Mouse (Mus musculus): Measurements from ENCODE around the gene Nr2e1. TPM values are rescaled to one million over a fixed set of nuclear protein-coding genes. Genes with fewer than 3 reads are reported as not detected.

Gene Nr2e1
- total and polyA plus RNA-seq, 2 experiments from 2014 or later = 6.2 to 10.2 TPM

DNA sequence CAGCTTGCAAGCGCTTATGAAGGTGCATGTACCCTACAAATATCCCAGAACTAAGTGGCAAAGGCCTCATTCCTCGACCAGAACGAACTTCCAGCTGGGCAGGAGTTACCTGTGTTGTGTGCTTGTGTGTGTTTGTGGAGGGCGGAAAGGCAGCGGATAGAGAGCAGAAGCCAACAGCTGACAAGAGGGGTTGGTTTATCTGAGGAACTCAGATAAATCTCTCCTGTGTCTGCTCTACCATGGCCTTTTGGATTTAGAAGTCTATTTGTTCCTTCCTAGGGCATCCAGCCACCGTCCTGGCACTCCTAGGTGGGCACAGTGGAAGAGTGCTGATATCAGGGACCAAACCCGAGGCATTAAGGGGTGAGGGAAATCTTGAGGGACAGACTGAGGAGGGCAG lies 9.8 kb upstream of the Nr2e1 start:
- WGBS = 49% methylated on average over 7 of the region's 7 CpGs
- no peaks in the 10 kb centered on the region for H3K9me3 ChIP-seq (ENCODE audit: low read length)
- ATAC-seq (no peak), DNase-seq (no peak)
- no peak for TF ChIP-seq CTCF (IDR thresholded peaks at IDR 0.05; ENCODE audit: low read depth)
- peaks cover 24% of the 10 kb centered on the region for H3K27me3 ChIP-seq (ENCODE audit: insufficient read depth, low read length)
- no peaks in the 10 kb centered on the region for H3K36me3 ChIP-seq (ENCODE audit: insufficient read depth)
- H3K27ac ChIP-seq (ENCODE audit: low read depth, low read length) = no peak overlapping the region
- no peak overlapping the region for H3K9ac ChIP-seq
- H3K4me1 ChIP-seq (ENCODE audit: insufficient read depth) = peaks cover 9% of the 10 kb centered on the region
- no peak overlapping the region for H3K4me3 ChIP-seq (ENCODE audit: low read depth, low read length)
- no peak overlapping the region for H3K4me2 ChIP-seq (ENCODE audit: low read depth)

DNA sequence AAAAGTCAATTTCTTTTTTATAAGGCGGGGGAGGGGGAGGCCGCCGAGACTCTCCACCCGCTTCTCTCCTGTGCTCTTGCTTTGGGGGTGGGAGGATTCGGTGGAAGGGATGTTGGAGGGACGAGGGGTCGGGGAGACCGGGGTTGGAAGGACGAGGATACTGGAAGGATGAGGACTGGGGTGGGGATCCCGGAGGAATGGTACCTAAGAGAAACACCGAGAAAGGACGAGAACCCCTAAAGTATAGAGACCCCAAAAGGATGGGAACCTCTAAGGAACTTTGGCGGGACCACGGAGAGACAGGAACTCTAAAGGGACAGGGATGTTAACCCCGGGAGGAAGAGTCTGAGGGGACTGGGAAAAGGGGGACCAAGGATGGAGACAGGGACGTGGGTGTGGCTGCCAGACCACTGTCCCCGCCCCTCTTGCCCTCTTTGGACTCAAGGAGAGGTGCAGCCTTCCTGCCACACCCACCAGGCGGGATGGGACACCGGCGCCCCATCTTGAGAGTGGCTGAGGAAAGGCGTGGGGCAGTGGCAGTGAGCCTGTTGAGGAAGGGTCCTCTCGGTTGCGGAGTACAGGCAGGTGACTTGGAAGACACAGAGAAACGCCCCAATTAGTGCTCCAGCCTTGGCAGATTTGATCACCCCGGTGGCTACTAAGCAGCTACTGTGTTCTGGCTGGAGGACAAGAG lies 8.7 kb upstream of the Nr2e1 start:
- Histone ChIP-seq H3K27me3 (ENCODE audit: insufficient read depth, low read length) (peaks cover 28% of the 10 kb centered on the region), H3K27ac (ENCODE audit: low read depth, low read length) (no peak overlapping the region), H3K9me3 (ENCODE audit: low read length) (no peaks in the 10 kb centered on the region), H3K9ac (peak overlapping the region; percentile 25; the same call in 1 of the 2 replicates), H3K4me3 (ENCODE audit: low read depth, low read length) (peak overlapping the region; percentile 35), H3K4me2 (ENCODE audit: low read depth) (peak overlapping the region; percentile 59), H3K4me1 (ENCODE audit: insufficient read depth) (peaks cover 9% of the 10 kb centered on the region), H3K36me3 (ENCODE audit: insufficient read depth) (no peaks in the 10 kb centered on the region)
- TF ChIP-seq CTCF (IDR thresholded peaks at IDR 0.05; ENCODE audit: low read depth) = no peak
- DNase-seq = no peak
- 3% methylated on average over 25 of the region's 25 CpGs for WGBS
- peak; percentile 40 for ATAC-seq

DNA sequence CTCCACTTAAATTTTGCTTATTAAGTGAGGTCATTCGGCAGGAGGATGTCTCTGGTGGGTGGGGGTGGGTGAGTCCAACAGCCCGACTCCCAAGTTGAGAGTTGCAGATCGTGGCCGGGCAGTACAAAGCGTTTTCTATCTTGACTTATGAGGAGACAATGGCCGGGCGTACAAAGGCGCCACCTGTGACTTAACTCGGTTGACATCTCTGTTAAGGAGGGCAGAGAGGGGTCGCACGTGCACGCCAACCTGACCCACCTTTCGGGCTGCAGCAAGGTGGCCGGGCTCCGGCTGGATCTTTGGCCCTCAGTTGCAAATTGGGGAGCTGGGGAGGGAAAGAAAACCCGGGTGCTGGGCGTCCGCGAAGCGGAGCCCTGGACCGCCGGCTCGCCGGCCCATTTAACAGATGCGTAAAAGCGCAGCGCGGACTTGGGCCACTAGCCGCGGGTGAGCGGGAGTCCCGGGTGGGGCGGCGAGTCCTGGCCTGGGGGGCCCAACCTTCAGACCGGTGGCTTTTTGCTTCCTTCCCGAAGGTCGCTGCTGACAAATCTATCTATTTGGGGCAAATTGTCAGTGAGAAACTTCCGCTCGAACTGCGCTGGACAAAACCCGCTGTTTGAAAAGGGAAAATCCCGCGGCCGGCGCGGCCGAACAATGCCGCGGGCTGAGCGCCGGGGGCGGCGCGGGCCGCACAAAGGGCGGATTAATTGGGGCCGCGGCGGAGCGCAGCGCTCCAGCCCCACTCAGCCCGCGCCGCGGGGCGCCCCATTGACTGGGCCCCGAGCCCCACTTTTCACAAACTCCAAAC lies 8.0 kb upstream of the Nr2e1 start:
- peak; percentile 53 for DNase-seq
- no peak for TF ChIP-seq CTCF (IDR thresholded peaks at IDR 0.05; ENCODE audit: low read depth)
- 2% methylated on average over 67 of the region's 67 CpGs for WGBS
- Histone ChIP-seq H3K36me3 (ENCODE audit: insufficient read depth) (no peaks in the 10 kb centered on the region), H3K9ac (peak overlapping the region; percentile 25; the same call in 1 of the 2 replicates), H3K4me2 (ENCODE audit: low read depth) (peak overlapping the region; percentile 59), H3K4me1 (ENCODE audit: insufficient read depth) (peaks cover 9% of the 10 kb centered on the region), H3K4me3 (ENCODE audit: low read depth, low read length) (peak overlapping the region; percentile 35), H3K9me3 (ENCODE audit: low read length) (no peaks in the 10 kb centered on the region), H3K27ac (ENCODE audit: low read depth, low read length) (no peak overlapping the region), H3K27me3 (ENCODE audit: insufficient read depth, low read length) (peaks cover 28% of the 10 kb centered on the region)
- ATAC-seq = peak; percentile 50

DNA sequence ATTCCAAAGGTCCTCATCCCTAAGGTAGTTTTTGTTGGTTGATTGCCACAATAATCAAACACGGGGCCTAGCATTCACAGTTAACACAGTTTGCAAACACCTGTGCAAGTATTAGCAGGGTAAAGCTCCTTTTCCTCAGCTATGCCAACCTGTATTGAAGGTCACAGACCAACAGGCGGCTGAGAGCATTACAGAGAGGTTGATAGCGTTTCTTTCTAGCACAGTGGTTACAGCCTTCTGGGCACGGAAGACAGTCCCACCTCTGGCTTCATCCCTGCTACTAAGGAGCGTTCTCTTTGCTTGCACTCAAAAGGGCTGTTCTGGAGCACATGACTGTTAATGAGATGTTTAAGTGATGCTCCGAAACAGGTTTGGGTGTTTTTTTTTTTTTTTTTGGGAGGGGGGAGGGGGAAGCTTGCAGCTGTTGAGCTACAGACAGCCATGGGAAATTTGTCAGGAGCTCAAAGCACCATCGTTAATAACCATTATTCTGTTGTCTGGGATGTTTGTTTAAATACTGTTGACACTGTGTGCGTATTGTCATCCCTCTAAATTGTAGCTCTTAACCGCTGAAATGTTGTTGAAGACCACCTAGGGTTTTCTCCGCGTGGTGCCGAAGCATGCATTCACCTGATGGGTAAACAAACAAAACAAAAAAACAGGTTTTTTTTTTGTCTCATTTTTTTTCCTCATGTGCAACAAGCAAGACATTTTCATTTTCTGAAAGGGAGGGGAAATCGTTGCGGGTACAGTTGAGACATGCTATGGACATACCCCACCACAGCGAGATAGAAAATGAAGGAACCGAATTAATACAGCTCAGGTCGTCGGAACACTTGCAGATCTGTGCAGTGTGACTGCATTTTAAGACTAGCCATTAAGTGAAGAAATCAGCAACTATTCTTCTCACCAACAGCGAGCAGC lies 7.1 kb upstream of the Nr2e1 start:
- ATAC-seq (no peak), DNase-seq (peak; percentile 52)
- Histone ChIP-seq H3K4me1 (ENCODE audit: insufficient read depth) (peaks cover 9% of the 10 kb centered on the region), H3K4me3 (ENCODE audit: low read depth, low read length) (peak overlapping the region; percentile 35), H3K27me3 (ENCODE audit: insufficient read depth, low read length) (peaks cover 28% of the 10 kb centered on the region), H3K9ac (no peak overlapping the region), H3K9me3 (ENCODE audit: low read length) (no peaks in the 10 kb centered on the region), H3K4me2 (ENCODE audit: low read depth) (peak overlapping the region; percentile 59), H3K36me3 (ENCODE audit: insufficient read depth) (no peaks in the 10 kb centered on the region), H3K27ac (ENCODE audit: low read depth, low read length) (no peak overlapping the region)
- TF ChIP-seq CTCF (IDR thresholded peaks at IDR 0.05; ENCODE audit: low read depth) = no peak
- WGBS = 8% methylated on average over 19 of the region's 19 CpGs

DNA sequence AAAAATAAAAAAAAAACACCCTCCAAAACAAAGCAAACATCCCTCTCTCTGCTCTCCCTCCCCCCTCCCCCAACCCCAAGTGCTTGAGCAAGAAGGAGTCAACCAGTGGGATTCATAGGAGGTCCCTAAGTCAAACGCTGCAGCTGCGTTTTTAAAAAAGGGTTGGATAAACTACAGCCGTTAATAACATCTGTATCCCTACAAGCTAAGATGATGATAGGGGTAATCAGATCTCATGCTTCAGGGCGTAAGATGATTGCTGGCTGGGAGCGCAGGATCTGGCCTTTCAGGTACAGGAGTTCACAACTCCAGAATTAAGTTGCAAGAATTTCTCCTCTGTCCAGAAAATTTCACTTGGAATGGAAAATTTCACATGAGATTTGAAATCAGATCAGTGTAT lies 6.1 kb upstream of the Nr2e1 start:
- 37% methylated on average over 5 of the region's 5 CpGs for WGBS
- no peak for DNase-seq

DNA sequence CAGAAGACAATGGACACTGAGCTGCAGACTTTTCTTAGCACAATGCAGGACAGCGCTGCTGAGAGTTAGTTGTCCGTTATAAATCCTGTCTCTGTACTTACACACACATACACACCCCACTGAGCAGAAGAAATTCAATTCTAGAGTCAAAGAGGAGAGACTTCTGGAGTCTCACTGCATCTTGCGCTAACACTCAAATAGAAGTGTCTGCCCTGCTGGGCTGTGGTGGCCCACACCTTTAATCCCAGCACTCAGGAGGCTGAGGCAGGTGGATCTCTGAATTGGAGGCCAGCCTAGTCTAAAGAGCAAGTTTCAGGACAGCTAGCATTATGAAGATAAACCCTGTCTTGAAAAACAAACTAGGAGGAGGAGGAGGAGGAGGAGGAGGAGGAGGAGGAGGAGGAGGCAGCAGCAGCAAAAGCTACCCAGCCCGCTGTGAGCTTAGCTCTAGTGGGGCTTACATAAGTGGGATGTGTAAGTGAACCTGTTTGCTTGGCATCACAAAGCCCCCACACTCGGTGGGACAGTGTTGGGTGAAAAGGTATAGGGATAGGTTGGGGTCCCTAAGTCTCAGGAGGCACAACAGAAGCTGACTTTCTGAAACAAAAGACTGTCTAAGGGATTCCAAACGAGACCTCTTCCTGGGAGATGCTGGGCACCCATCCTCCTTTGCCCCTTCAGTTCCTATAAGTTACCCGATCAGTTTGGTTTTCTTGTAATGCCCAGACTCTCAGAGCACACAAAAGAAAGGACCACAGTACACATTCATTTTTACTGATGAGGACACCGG lies 4.7 kb upstream of the Nr2e1 start:
- Histone ChIP-seq H3K4me1 (ENCODE audit: insufficient read depth) (peaks cover 11% of the 10 kb centered on the region), H3K4me3 (ENCODE audit: low read depth, low read length) (no peak overlapping the region), H3K9me3 (ENCODE audit: low read length) (no peaks in the 10 kb centered on the region), H3K9ac (no peak overlapping the region), H3K4me2 (ENCODE audit: low read depth) (no peak overlapping the region), H3K27ac (ENCODE audit: low read depth, low read length) (no peak overlapping the region), H3K36me3 (ENCODE audit: insufficient read depth) (no peaks in the 10 kb centered on the region), H3K27me3 (ENCODE audit: insufficient read depth, low read length) (peaks cover 24% of the 10 kb centered on the region)
- ATAC-seq (no peak), DNase-seq (no peak)
- no peak for TF ChIP-seq CTCF (IDR thresholded peaks at IDR 0.05; ENCODE audit: low read depth)
- WGBS = 41% methylated on average over 8 of the region's 8 CpGs

More for the DNA sequence above, 6.1 kb upstream of the Nr2e1 start:
- Histone ChIP-seq H3K9ac (no peak overlapping the region), H3K4me2 (ENCODE audit: low read depth) (no peak overlapping the region), H3K4me3 (ENCODE audit: low read depth, low read length) (no peak overlapping the region), H3K4me1 (ENCODE audit: insufficient read depth) (peaks cover 11% of the 10 kb centered on the region), H3K9me3 (ENCODE audit: low read length) (no peaks in the 10 kb centered on the region), H3K36me3 (ENCODE audit: insufficient read depth) (no peaks in the 10 kb centered on the region), H3K27ac (ENCODE audit: low read depth, low read length) (no peak overlapping the region), H3K27me3 (ENCODE audit: insufficient read depth, low read length) (peaks cover 25% of the 10 kb centered on the region)
- TF ChIP-seq CTCF (IDR thresholded peaks at IDR 0.05; ENCODE audit: low read depth) = no peak
- no peak for ATAC-seq

Data from forebrain, postnatal 0 days (tissue).